Mouse (Mus musculus) ES-E14 (cell line): ENCODE measurements around the gene Tubd1. TPM values are rescaled to one million over a fixed set of nuclear protein-coding genes. Genes with fewer than 3 reads are reported as not detected.

Experiments
- DNase-seq: peaks from one replicate; pipeline ENCODE4 v3.0.0-alpha.2; 2013; ENCODE audit warnings: low read depth, low spot score
- H3K27ac ChIP-seq: 2 replicates; pipeline ENCODE4 v1.5.1; 2012; ENCODE audit warnings: low read depth, mild to moderate bottlenecking, low read length, moderate library complexity, mixed read lengths; ENCODE audit not compliant: poor library complexity, insufficient read depth, severe bottlenecking
- H3K36me3 ChIP-seq: 2 replicates; pipeline ENCODE4 v1.6.1; 2012; ENCODE audit warnings: mild to moderate bottlenecking, low read length, moderate library complexity, mixed read lengths; ENCODE audit not compliant: control insufficient read depth, poor library complexity, insufficient read depth, severe bottlenecking
- H3K4me1 ChIP-seq, 2 experiments: fragments of 150-350 bp in 1 of 2; sonication (generic) in 1 of 2; 2 replicates each; pipeline ENCODE4 v1.6.1; 2012; ENCODE audit warnings: low read length in 2 of 2, mild to moderate bottlenecking in 1 of 2, mixed read lengths in 1 of 2; ENCODE audit not compliant: control insufficient read depth in 2 of 2, insufficient read depth in 2 of 2, poor library complexity in 1 of 2
- H3K4me3 ChIP-seq, 2 experiments: fragments of 150-350 bp in 1 of 2; sonication (generic) in 1 of 2; 2 replicates each; pipeline ENCODE4 v1.5.1; 2012; ENCODE audit warnings: low read length in 2 of 2, low read depth in 1 of 2, mild to moderate bottlenecking in 1 of 2, mixed read lengths in 1 of 2; ENCODE audit not compliant: insufficient read depth in 1 of 2, poor library complexity in 1 of 2, severe bottlenecking in 1 of 2
- H3K9ac ChIP-seq: 2 replicates; pipeline ENCODE4 v1.6.1; 2012; ENCODE audit warnings: low read depth, mild to moderate bottlenecking, low read length, mixed read lengths; ENCODE audit not compliant: poor library complexity, insufficient read depth, severe bottlenecking
- H3K9me3 ChIP-seq: fragments of 150-350 bp; sonication (generic); 2 replicates; pipeline ENCODE4 v1.6.1; 2012; ENCODE audit warnings: low read depth, mild to moderate bottlenecking, low read length; ENCODE audit not compliant: control insufficient read depth, insufficient read depth
- CHD2 ChIP-seq: IDR thresholded peaks from 2 replicates; pipeline ENCODE4 v1.6.1; 2014; ENCODE audit warnings: mild to moderate bottlenecking, low read depth, low read length, inconsistent platforms
- HCFC1 ChIP-seq: IDR thresholded peaks from 2 replicates; pipeline ENCODE4 v1.6.1; 2012; ENCODE audit warnings: low read length, inconsistent platforms, borderline replicate concordance; ENCODE audit not compliant: insufficient read depth
- MAFK ChIP-seq: IDR thresholded peaks from 2 replicates; pipeline ENCODE4 v1.6.1; 2014; ENCODE audit warnings: mild to moderate bottlenecking, low read depth, low read length, inconsistent platforms; ENCODE audit not compliant: insufficient read depth
- ZC3H11A ChIP-seq: IDR thresholded peaks from 2 replicates; pipeline ENCODE4 v1.6.1; 2012; ENCODE audit warnings: low read depth, mild to moderate bottlenecking, inconsistent platforms, low read length, borderline replicate concordance
- ZNF384 ChIP-seq: IDR thresholded peaks from 2 replicates; pipeline ENCODE4 v1.6.1; 2012; ENCODE audit warnings: low read depth, low read length, inconsistent platforms
- in situ Hi-C, 2 experiments: fragments of 600-800 bp; cut with MboI; formaldehyde crosslinking; loops; one replicate each; pipeline ENCODE4 v1.15.1; 2025; ENCODE audit warnings: low sequenced_read_pairs in 2 of 2, inconsistent platforms in 1 of 2; ENCODE audit not compliant: unreplicated experiment in 2 of 2
- total RNA-seq: library from RNA; depleted of rRNA; stranded (reverse); fragments of 300-350 nt; gene quantifications from 2 replicates; pipeline ENCODE4 v1.2.3, GENCODE M21; 2012

Tubd1 gene
- total RNA-seq, 1 experiment: 6.5 TPM

DNA sequence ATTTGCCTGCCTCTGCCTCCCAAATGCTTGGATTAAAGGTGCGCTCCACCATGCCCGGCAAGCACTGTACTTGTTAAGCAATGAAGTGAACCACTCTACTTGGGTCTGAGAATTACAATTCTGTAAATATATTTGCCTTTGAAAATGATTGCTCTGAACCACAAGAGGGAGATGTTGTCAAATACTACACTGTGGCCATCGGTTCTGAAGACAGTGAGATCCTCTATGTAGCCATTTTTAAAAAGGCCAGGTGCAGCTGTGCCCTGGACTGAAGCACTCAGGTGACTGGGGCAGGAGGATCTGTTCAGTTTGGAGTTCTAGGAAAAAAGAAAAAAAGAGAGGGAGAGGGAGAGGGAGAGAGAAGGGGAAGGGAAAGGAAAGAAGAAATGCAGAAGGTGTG is 23.6 kb downstream of the Tubd1 start:
- Histone ChIP-seq H3K36me3 (no peaks in the 10 kb centered on the region), H3K4me3 (no peak overlapping the region), H3K4me1 (peaks cover 2 to 5% of the 10 kb centered on the region in 2 experiments; a peak in 2 of 4 replicates), H3K9me3 (no peaks in the 10 kb centered on the region), H3K27ac (no peak overlapping the region), H3K9ac (no peak overlapping the region)
- no peak for DNase-seq
- 0 out of 2 replicates have a peak, but pooled peaks have one; percentile 45 for TF ChIP-seq ZC3H11A
- no peak for TF ChIP-seq MAFK
- no peak for TF ChIP-seq HCFC1
- TF ChIP-seq ZNF384: no peak
- TF ChIP-seq CHD2: no peak
- in situ Hi-C loops: loop anchor here in 1 of 2 experiments (5.0 kb wide), 1 partner anchor 84 kb away; no protein-coding TSS in a partner anchor

- no peak for DNase-seq
- Histone ChIP-seq H3K36me3 (no peaks in the 10 kb centered on the region), H3K9me3 (no peaks in the 10 kb centered on the region), H3K27ac (no peak overlapping the region), H3K4me3 (no peak overlapping the region), H3K9ac (no peak overlapping the region), H3K4me1 (peaks cover 9 to 12% of the 10 kb centered on the region in 2 experiments; a peak in 3 of 4 replicates)
- in situ Hi-C loops: no loop called here
- TF ChIP-seq CHD2: no peak
- TF ChIP-seq MAFK: 0 out of 2 replicates have a peak, but pooled peaks have one; percentile 28
- no peak for TF ChIP-seq ZNF384
- no peak for TF ChIP-seq ZC3H11A
- TF ChIP-seq HCFC1: no peak
Observed at GRCm38 (mm10) chr11:86570261-86570746, 25.5 kb downstream of the Tubd1 start.

DNA sequence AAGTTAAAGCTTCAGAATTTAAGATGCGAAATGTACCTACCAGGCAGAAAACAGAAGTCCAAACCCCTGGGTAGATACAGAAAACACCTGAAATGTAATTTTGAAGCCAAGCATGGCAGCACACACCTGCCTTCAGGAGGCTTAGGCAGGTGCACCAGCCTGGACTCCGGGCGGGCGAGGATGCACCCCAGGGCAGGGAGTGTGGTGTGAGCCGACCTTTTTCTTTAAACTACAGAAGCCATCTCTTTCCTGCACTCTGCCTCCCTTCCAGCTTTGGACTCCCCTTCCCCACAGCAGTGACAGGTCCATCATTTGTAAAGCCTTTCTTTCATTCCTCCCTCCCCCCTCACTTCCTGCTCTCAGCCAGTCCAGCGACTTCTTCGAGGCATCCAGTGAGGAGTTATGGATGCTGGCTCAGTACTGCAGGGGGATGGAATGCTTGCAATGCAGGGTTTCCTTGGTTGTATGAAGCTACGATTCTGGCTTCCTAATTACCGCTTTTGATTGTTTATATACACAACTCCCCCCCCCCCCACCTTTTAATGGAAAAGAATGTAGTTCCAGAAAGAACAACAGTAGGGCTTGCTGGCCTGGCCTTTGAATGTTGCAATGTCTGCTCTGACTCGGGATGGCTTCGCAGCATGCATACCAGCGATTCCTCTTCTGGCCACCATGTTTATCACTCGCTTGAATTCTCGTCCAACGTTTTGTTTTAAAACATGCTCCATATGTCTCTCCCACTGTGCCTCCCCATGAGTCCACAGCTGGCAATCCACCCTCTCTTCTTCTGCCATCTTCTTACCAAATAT is 26.5 kb downstream of the Tubd1 start:
- in situ Hi-C loops: no loop called here
- Histone ChIP-seq H3K9ac (peak overlapping the region; percentile 21; the same call in 1 of the 2 replicates), H3K4me3 (no peak overlapping the region), H3K9me3 (no peaks in the 10 kb centered on the region), H3K4me1 (peaks cover 9 to 16% of the 10 kb centered on the region in 2 experiments; a peak in 3 of 4 replicates), H3K27ac (no peak overlapping the region; the same call in 1 of the 2 replicates), H3K36me3 (no peaks in the 10 kb centered on the region)
- DNase-seq: no peak
- TF ChIP-seq ZC3H11A (no peak), CHD2 (no peak), HCFC1 (no peak), MAFK (no peak), ZNF384 (no peak)

- no peak for DNase-seq
- no peak overlapping the region; the same call in 1 of the 2 replicates for H3K9ac ChIP-seq
- no peak overlapping the region for H3K27ac ChIP-seq
- H3K36me3 ChIP-seq: no peaks in the 10 kb centered on the region
- peaks cover 14 to 21% of the 10 kb centered on the region in 2 experiments for H3K4me1 ChIP-seq
- in situ Hi-C loops: no loop called here
- no peak overlapping the region for H3K4me3 ChIP-seq
- H3K9me3 ChIP-seq: no peaks in the 10 kb centered on the region
- TF ChIP-seq ZC3H11A (no peak), ZNF384 (no peak), MAFK (no peak), HCFC1 (no peak), CHD2 (no peak)
Observed at GRCm38 (mm10) chr11:86571871-86572270, 27.1 kb downstream of the Tubd1 start.
